Mouse (Mus musculus) liver, postnatal 0 days (tissue): ENCODE measurements around the gene Arf4. TPM values are rescaled to one million over a fixed set of nuclear protein-coding genes. Genes with fewer than 3 reads are reported as not detected.

ENCODE experiments used
- ATAC-seq: fragments of 200-750 bp; cut with Nextera tagmentation; 2 replicates; pipeline ENCODE4 v1.8.0; 2017; ENCODE audit warnings: mild to moderate bottlenecking, moderate library complexity
- DNase-seq: peaks from one replicate; pipeline ENCODE4 v3.0.0-alpha.2; 2016
- H3K27ac ChIP-seq: fragments of 300-500 bp; sonication (generic); 2 replicates; pipeline ENCODE4 v1.5.1; 2014; ENCODE audit warnings: antibody characterized with exemption, moderate library complexity, mild to moderate bottlenecking, low read depth
- H3K27me3 ChIP-seq: fragments of 300-500 bp; sonication (generic); 2 replicates; pipeline ENCODE4 v1.6.1; 2014; ENCODE audit warnings: low read length, control low read depth, mixed read lengths; ENCODE audit not compliant: insufficient read depth
- H3K36me3 ChIP-seq: fragments of 300-500 bp; sonication (generic); replicated peaks from 2 replicates; pipeline ENCODE4 v1.6.1; 2014; ENCODE audit warnings: mild to moderate bottlenecking, control low read depth, low read length, moderate library complexity, mixed read lengths; ENCODE audit not compliant: insufficient read depth
- H3K4me1 ChIP-seq: fragments of 300-500 bp; sonication (generic); 2 replicates; pipeline ENCODE4 v1.6.1; 2014; ENCODE audit warnings: antibody characterized with exemption, mild to moderate bottlenecking, control low read depth; ENCODE audit not compliant: insufficient read depth
- H3K4me2 ChIP-seq: fragments of 300-500 bp; sonication (generic); 2 replicates; pipeline ENCODE4 v1.6.1; 2014; ENCODE audit warnings: low read depth, mild to moderate bottlenecking, low read length, moderate library complexity, mixed read lengths
- H3K4me3 ChIP-seq: fragments of 300-500 bp; sonication (generic); 2 replicates; pipeline ENCODE4 v1.5.1; 2014; ENCODE audit warnings: low read depth, low read length
- H3K9ac ChIP-seq: fragments of 300-500 bp; sonication (generic); replicated peaks from 2 replicates; pipeline ENCODE4 v1.6.1; 2014; ENCODE audit warnings: mild to moderate bottlenecking, moderate library complexity
- H3K9me3 ChIP-seq: fragments of 300-500 bp; sonication (generic); 2 replicates; pipeline ENCODE4 v1.6.1; 2016; ENCODE audit warnings: mild to moderate bottlenecking, control low read depth, low read length, mixed read lengths
- CTCF ChIP-seq: sonication (generic); IDR thresholded peaks from 2 replicates; pipeline ENCODE4 v1.5.1; 2016; ENCODE audit warnings: antibody characterized with exemption, low read depth
- EP300 ChIP-seq: IDR thresholded peaks from 2 replicates; pipeline ENCODE4 v1.6.1; 2016; ENCODE audit warnings: antibody characterized with exemption, low read depth, mild to moderate bottlenecking
- WGBS: fragments of 180-500 bp; shearing (Covaris S2); extraction: QIAGEN DNeasy Blood & Tissue Kit; methylation state at CpG from one replicate; pipeline ENCODE4 v1.1.7; 2014; ENCODE audit not compliant: insufficient replicate concordance; 5-methylcytosine and 5-hydroxymethylcytosine counted together
- polyA plus RNA-seq: library from polyadenylated mRNA; unstranded; fragments of >200 nt; fragmentation: Nextera tagmentation; extraction: Ambion mirVana; gene quantifications from 2 replicates; pipeline ENCODE4 v1.2.1, GENCODE M21; 2015

The Arf4 gene
- polyA plus RNA-seq = 196 and 201 TPM in 2 replicates

DNA sequence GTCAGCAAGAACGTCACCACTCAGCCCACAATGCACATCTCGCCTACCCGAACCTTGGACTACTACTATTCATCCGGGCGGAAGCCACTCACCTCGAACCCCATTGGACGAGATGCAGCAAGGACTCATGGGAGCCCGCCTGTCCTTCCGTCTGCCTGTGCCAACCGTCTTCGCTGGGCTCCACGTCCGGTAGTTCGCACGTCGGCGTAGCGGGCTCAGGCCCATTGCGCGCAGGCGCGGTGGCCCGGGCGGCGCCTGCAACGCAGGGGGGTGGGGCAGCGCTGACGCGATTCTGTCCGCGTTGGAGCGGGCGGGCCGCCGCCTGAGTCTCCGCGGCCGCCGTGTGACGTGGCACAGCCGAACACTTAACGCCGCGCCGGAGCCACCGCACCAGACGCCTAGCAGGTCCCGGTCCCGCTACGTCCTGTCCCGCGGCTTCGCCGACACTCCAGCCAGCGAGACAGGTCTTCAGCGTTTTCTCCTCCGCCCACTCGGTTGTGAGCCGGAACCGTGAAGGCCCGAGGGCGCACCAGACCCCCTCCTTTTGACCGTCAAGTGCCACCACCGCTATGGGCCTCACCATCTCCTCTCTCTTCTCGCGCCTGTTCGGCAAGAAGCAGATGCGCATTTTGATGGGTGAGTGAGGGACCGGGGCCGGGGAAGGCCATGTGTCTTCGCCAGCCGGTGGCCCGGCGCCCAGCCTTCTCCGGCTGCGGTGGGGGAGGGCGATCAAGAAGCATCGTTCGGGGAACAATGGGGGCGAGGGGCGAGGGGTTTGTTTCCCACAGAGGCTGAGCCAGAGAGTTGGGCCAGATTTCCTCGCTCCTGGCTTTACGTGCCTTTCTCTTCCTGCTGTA lies at the start of gene Arf4:
TSS of gene Arf4 (plus strand) at position 224 of the 857 bp plus-strand sequence.
- DNase-seq = peak; percentile 98
- no peaks in the 10 kb centered on the region for H3K9me3 ChIP-seq
- peak; percentile 96 for ATAC-seq

DNA sequence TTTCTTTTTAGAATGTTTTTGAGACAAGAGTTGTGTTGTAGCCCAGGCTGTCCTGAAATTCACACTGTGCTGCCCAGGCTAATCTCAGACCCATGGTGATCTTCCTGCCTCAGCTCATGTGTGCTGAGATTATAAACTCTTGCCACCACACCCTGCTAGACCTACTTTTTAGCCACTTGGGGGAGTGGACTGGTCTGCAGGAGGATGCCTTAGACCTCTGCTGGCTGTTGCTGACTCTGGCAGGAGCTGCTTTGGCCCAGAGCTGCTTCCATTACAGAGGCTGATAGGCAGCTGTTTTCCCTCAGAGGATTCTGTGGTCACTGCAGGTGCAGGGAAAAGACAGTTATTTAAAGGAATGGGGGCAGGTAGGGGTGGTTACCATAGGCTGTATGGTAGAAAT lies 46.5 kb upstream of the Arf4 start:
- no peak for DNase-seq
- peaks cover 10% of the 10 kb centered on the region for H3K4me1 ChIP-seq
- TF ChIP-seq EP300 (no peak), CTCF (peak; percentile 33)
- no peak overlapping the region for H3K4me2 ChIP-seq
- ATAC-seq = no peak
- no peaks in the 10 kb centered on the region for H3K9me3 ChIP-seq
- H3K4me3 ChIP-seq = no peak overlapping the region
- H3K36me3 ChIP-seq = no peaks in the 10 kb centered on the region; the same call in 1 of the 2 replicates
- no peaks in the 10 kb centered on the region for H3K27me3 ChIP-seq
- H3K27ac ChIP-seq = no peak overlapping the region
- no peak overlapping the region for H3K9ac ChIP-seq

More for the DNA sequence above, at the start of gene Arf4:
- H3K4me1 ChIP-seq = peaks cover 20% of the 10 kb centered on the region
- H3K9ac ChIP-seq = peak within 1 kb of the TSS; percentile 97
- TF ChIP-seq CTCF (no peak), EP300 (0 out of 2 replicates have a peak, but pooled peaks have one; percentile 29)
- H3K27ac ChIP-seq = peak within 1 kb of the TSS; percentile 99
- WGBS = under 1% methylated on average over 83 of the region's 83 CpGs
- H3K4me2 ChIP-seq = peak within 1 kb of the TSS; percentile 79
- no peaks in the 10 kb centered on the region for H3K36me3 ChIP-seq
- peak within 1 kb of the TSS; percentile 98 for H3K4me3 ChIP-seq
- H3K27me3 ChIP-seq = no peaks in the 10 kb centered on the region

DNA sequence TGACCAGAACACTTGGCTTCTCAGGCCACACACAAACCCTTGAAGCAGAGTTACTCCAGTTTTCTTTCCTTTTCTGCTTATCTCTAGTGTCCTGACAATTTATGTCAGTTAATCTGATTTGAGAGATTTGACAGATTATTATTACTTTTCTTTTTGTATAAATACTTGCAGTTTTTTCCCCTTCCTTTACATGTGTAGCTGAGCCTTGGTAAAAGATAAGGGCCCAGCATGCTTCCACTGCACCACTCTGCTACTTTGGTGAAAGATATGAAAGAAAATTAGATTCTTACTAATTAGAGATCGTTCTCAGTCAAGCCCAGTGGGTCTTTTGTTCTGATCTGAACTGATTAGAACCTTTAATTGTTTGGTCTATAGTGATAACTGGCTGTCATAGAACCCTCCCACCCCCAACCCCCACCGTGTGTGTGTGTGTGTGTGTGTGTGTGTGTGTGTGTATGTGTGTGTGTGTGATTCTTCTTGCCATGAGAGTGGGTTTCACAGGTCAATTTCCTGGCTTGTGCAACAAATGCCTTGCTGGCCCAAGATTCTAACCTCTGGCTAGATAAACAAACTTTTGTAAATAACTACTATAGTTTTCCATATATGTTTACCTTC lies 44.5 kb upstream of the Arf4 start:
- no peak for DNase-seq
- Histone ChIP-seq H3K4me2 (no peak overlapping the region), H3K36me3 (peaks cover 2% of the 10 kb centered on the region; the same call in 1 of the 2 replicates), H3K4me1 (peaks cover 2% of the 10 kb centered on the region; the same call in 1 of the 2 replicates), H3K27me3 (no peaks in the 10 kb centered on the region), H3K27ac (no peak overlapping the region), H3K4me3 (no peak overlapping the region), H3K9me3 (no peaks in the 10 kb centered on the region), H3K9ac (no peak overlapping the region)
- TF ChIP-seq EP300 (peak; percentile 43; the same call in 1 of the 2 replicates), CTCF (no peak)
- WGBS = 59% methylated on average over 2 of the region's 2 CpGs
- ATAC-seq = no peak

DNA sequence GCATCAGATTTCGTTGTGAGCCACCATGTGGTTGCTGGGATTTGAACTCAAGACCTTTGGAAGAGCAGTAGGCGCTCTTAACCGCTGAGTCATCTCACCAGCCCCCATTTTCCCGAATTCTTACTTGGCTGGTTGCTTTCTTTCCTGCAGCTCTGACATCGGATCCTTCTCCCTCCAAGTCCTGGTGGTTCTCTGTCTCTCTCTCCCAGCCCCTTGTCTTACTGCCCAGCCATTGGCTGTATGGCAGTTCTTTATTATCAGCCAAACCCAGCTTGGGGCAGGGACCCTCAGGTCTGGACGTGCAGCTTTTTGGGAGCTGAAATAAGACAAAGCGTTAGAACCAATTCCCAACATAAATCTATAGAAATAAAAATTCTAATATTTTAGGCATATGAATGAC lies 42.7 kb upstream of the Arf4 start:
- Histone ChIP-seq H3K27me3 (no peaks in the 10 kb centered on the region), H3K27ac (peak overlapping the region; percentile 73; the same call in 1 of the 2 replicates), H3K36me3 (peaks cover 5% of the 10 kb centered on the region; the same call in 1 of the 2 replicates), H3K9me3 (no peaks in the 10 kb centered on the region), H3K4me1 (peaks cover 2% of the 10 kb centered on the region; the same call in 1 of the 2 replicates), H3K4me2 (peak overlapping the region; percentile 42), H3K4me3 (no peak overlapping the region), H3K9ac (no peak overlapping the region)
- no peak for DNase-seq
- peak; percentile 76 for ATAC-seq
- TF ChIP-seq EP300 (peak; percentile 57; the same call in 1 of the 2 replicates), CTCF (no peak)
- 52% methylated on average over 7 of the region's 7 CpGs for WGBS

DNA sequence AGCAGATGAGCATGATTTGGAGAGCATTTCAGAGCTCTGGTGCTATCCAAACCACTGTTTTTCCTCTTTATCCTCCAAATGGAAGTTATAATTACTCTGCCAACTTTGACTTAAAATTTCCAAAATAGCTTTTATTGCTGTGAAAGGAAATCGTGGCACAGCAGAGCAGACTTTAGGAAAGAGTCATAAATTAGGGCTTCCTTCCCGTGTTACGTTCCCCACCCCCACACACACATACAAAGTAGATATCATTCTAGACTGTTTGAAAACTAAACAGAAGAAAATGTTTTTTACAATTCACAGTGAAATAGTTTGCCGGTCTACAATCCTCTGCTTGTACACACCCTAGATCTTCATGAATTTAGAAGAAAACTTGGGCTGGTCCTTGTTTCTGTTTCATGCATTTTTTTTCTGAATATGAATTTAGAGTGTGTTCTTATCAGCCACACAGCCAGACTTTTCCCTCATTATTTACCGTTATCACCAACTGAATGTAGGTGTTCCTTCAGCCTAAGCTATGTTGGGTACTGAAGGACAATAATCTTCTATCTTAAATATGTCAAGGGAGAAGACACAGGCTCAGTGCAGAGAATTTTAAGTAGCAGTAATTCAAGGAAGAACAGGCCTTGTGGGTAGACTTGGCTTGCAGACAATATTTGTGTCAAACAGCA lies 42.0 kb upstream of the Arf4 start:
- Histone ChIP-seq H3K4me2 (peak overlapping the region; percentile 42), H3K9ac (no peak overlapping the region), H3K36me3 (peaks cover 5% of the 10 kb centered on the region; the same call in 1 of the 2 replicates), H3K4me1 (peaks cover 2% of the 10 kb centered on the region; the same call in 1 of the 2 replicates), H3K27me3 (no peaks in the 10 kb centered on the region), H3K27ac (peak overlapping the region; percentile 71), H3K9me3 (no peaks in the 10 kb centered on the region), H3K4me3 (no peak overlapping the region)
- no peak for DNase-seq
- WGBS = 40% methylated on average over 5 of the region's 5 CpGs
- peak; percentile 62 for ATAC-seq
- peak; percentile 77 for TF ChIP-seq EP300
- TF ChIP-seq CTCF = no peak

DNA sequence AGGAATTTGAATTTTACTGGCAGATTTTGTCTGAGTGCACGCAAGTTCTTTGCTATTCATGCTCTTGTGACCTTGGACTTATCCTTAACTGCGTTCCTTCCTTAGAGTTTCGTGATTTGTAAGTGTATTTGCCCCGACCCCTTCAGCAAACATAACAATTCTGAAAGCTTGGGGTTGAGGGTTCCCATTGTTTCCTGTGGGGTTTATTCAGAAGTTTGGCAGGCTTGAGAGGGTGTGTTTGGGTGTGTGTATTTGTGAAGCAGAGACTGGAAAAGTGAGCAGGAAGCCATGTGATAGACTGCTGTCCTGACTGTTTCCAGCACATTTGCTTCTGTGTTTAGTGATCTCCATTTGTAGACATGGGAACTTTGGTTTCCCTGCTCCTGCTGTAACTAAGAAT lies 32.5 kb upstream of the Arf4 start:
- Histone ChIP-seq H3K36me3 (peaks cover 50% of the 10 kb centered on the region), H3K27me3 (no peaks in the 10 kb centered on the region), H3K4me3 (no peak overlapping the region), H3K9ac (no peak overlapping the region), H3K4me1 (no peaks in the 10 kb centered on the region), H3K27ac (no peak overlapping the region), H3K9me3 (no peaks in the 10 kb centered on the region), H3K4me2 (no peak overlapping the region)
- 83% methylated on average over 4 of the region's 4 CpGs for WGBS
- ATAC-seq (no peak), DNase-seq (no peak)
- TF ChIP-seq CTCF (no peak), EP300 (no peak)
